Mouse (Mus musculus): ENCODE results near the gene Fgf2. TPM values are rescaled to one million over a fixed set of nuclear protein-coding genes. Genes with fewer than 3 reads are reported as not detected.

Fgf2 gene
- polyA plus RNA-seq, 1 experiment = 5.2 TPM

- no peak for DNase-seq (ENCODE audit: low read depth)
Observed at GRCm38 (mm10) chr3:37414413-37414960, 66.3 kb downstream of the Fgf2 start.

GRCm38 (mm10) chr3:37418341-37418740 is 70.2 kb downstream of the Fgf2 start:
- no peak for DNase-seq (ENCODE audit: low read depth)

- no peak for DNase-seq (ENCODE audit: low read depth)
Observed at GRCm38 (mm10) chr3:37418961-37419457, 70.9 kb downstream of the Fgf2 start.

- DNase-seq (ENCODE audit: low read depth) = peak; percentile 81
Observed at GRCm38 (mm10) chr3:37419458-37419991, 71.4 kb downstream of the Fgf2 start, which contains the start of gene Spata5. Spata5 (plus strand) TSS chr3:37419896.

- no peak for DNase-seq (ENCODE audit: low read depth)
Observed at GRCm38 (mm10) chr3:37420072-37420471, 71.9 kb downstream of the Fgf2 start, which contains the start of gene Nudt6. Nudt6 (minus strand) TSS chr3:37420211.

GRCm38 (mm10) chr3:37420641-37421040 is 72.5 kb downstream of the Fgf2 start:
- DNase-seq (ENCODE audit: low read depth) = no peak

GRCm38 (mm10) chr3:37421179-37421578 is 73.0 kb downstream of the Fgf2 start:
- DNase-seq (ENCODE audit: low read depth) = no peak

GRCm38 (mm10) chr3:37426069-37426468 is 77.9 kb downstream of the Fgf2 start:
- DNase-seq (ENCODE audit: low read depth) = peak; percentile 61

GRCm38 (mm10) chr3:37430359-37430758 is 82.2 kb downstream of the Fgf2 start:
- DNase-seq (ENCODE audit: low read depth) = no peak

- DNase-seq (ENCODE audit: low read depth) = no peak
Observed at GRCm38 (mm10) chr3:37439770-37440169, 91.6 kb downstream of the Fgf2 start.

- DNase-seq (ENCODE audit: low read depth) = no peak
Observed at GRCm38 (mm10) chr3:37443409-37443808, 95.3 kb downstream of the Fgf2 start.

GRCm38 (mm10) chr3:37455992-37456391 is 107.8 kb downstream of the Fgf2 start:
- no peak for DNase-seq (ENCODE audit: low read depth)

Other genes with a start within 250 kb of the Fgf2 start
- gene Il2, start 222.4 kb upstream of the Fgf2 start, polyA plus RNA-seq (2012; rRNA removed) = not detected in 2 replicates
- gene Il21, start 115.7 kb upstream of the Fgf2 start, polyA plus RNA-seq (2012; rRNA removed) = not detected in 2 replicates
- gene Bbs12, start 35.8 kb upstream of the Fgf2 start, polyA plus RNA-seq (2012; rRNA removed) = 1.9 and 2.2 TPM in 2 replicates
- gene Cetn4, start 35.6 kb upstream of the Fgf2 start, polyA plus RNA-seq (2012; rRNA removed) = 1.4 and 2.8 TPM in 2 replicates
- gene Spata5, start 71.5 kb downstream of the Fgf2 start, polyA plus RNA-seq (2012; rRNA removed) = 2.9 and 3.9 TPM in 2 replicates
- 18.1 and 18.7 TPM in 2 replicates for gene Nudt6, start 71.9 kb downstream of the Fgf2 start, polyA plus RNA-seq (2012; rRNA removed)